Mouse (Mus musculus): ENCODE measurements around the gene Gm10309. TPM values are rescaled to one million over a fixed set of nuclear protein-coding genes. Genes with fewer than 3 reads are reported as not detected.

The Gm10309 gene
- total and polyA plus RNA-seq, 2 experiments from 2014 or later = 0.30 TPM; not detected in 1

DNA sequence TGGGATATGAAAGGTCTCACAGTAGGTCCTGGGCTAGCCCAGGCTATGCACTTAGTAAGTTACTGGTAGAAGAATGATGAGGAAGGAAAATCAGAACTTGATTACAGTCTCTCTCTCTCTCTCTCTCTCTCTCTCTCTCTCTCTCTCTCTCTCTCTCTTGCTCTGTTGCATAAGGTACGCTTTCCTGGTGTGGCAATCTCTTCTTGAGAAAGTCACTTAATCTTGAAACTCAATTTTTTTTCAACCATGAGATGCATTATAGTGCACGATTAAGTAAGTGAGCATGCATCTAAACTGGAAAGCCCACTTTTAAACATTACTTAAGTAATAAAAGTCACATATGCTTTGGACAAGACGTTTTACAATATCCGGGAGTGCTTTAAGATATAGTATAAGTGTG, 52.1 kb downstream of the Gm10309 start:
- no peak overlapping the region for H3K9ac ChIP-seq (replicated peaks; ENCODE audit: low read length)
- TF ChIP-seq CTCF (IDR thresholded peaks at IDR 0.05; ENCODE audit: low read depth) = no peak
- ATAC-seq (no peak), DNase-seq (ENCODE audit: low spot score) (no peak)
- no peak overlapping the region for H3K4me2 ChIP-seq (ENCODE audit: low read depth, low read length)
- no peak overlapping the region for H3K4me3 ChIP-seq (ENCODE audit: low read length)
- H3K27ac ChIP-seq = no peak overlapping the region
- no peaks in the 10 kb centered on the region for H3K4me1 ChIP-seq (ENCODE audit: insufficient read depth, low read length)
- H3K9me3 ChIP-seq (ENCODE audit: low read length) = no peaks in the 10 kb centered on the region
- no peaks in the 10 kb centered on the region for H3K36me3 ChIP-seq (ENCODE audit: insufficient read depth, low read length)
- H3K27me3 ChIP-seq (ENCODE audit: insufficient read depth, low read length) = no peaks in the 10 kb centered on the region
- 96% methylated on average over 4 of the region's 4 CpGs for WGBS

Other genes with a start within 250 kb of the Gm10309 start
- 16.7 and 18.1 TPM in 2 replicates for gene Epas1, start 248.5 kb upstream of the Gm10309 start, total RNA-seq (2014; rRNA removed)
- 5.3 and 5.6 TPM in 2 replicates for gene Epas1, start 248.5 kb upstream of the Gm10309 start, polyA plus RNA-seq (2015; fragmentation: Nextera tagmentation; extraction: Ambion mirVana)